ENCODE assay signal across 25 mouse cellular contexts in the genomic region with DNA sequence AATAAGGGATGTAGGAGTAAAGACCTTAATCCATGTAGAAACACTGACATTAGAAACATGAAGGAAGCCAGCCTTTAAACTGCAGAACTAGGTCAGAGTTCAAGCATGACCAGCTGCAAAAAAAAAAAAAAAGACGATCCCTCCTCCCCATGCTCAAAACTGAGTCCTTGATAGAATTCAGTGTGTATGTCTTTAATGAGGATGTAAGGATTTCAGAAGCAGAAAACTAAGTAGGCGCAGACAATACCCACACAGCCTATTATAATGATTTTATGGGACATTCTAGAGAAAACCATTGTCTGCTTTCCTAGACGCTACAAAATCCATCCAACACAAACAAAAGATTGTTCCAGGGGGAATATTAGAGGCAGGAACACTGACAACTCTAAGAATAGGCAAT.
DNase-seq lines count a peak whose midpoint lies in the region; ATAC-seq and TF ChIP-seq lines count a peak whose summit lies in the region.
"Had no signal": no experiment of that assay in that cellular context is flagged by ENCODE, and none has a peak within 500 bp of the region (broad histone marks: within the 10 kb centered on the region; RNA-seq: fewer than 3 reads in every experiment).

No protein-coding gene starts in this region.

- peaks cover 11% of the 10 kb centered on the region for H3K4me1 ChIP-seq in hindbrain, embryonic 12.5 days
- H3K4me1 ChIP-seq in hindbrain, embryonic 16.5 days (ENCODE audit: control insufficient read depth, insufficient read depth, low read depth, low read length): no peaks in the 10 kb centered on the region
- H3K4me1 ChIP-seq in forebrain, embryonic 11.5 days (replicated peaks; ENCODE audit: control insufficient read depth, insufficient read depth, low read length): peaks cover 2% of the 10 kb centered on the region; the same call in 1 of the 2 replicates
- peaks cover 18% of the 10 kb centered on the region for H3K4me1 ChIP-seq in forebrain, embryonic 14.5 days (ENCODE audit: control insufficient read depth, insufficient read depth, low read length)
- H3K4me1 ChIP-seq in midbrain, postnatal 0 days (ENCODE audit: insufficient read depth, low read length): no peaks in the 10 kb centered on the region
- H3K4me1 ChIP-seq: heart, embryonic 15.5 days; intestine, embryonic 15.5 days; liver, embryonic 13.5 days had no signal

- no peak for TF ChIP-seq CTCF in midbrain, postnatal 0 days (IDR thresholded peaks at IDR 0.05)

- H3K9ac ChIP-seq in hindbrain, embryonic 12.5 days: no peak overlapping the region
- no peak overlapping the region for H3K9ac ChIP-seq in hindbrain, embryonic 16.5 days (ENCODE audit: low read depth, low read length)
- no peak overlapping the region for H3K9ac ChIP-seq in forebrain, embryonic 11.5 days (ENCODE audit: low read length)
- H3K9ac ChIP-seq in forebrain, embryonic 14.5 days (ENCODE audit: low read length): no peak overlapping the region
- H3K9ac ChIP-seq in midbrain, postnatal 0 days (replicated peaks; ENCODE audit: low read length, poor library complexity, severe bottlenecking): no peak overlapping the region
- H3K9ac ChIP-seq: heart, embryonic 15.5 days; intestine, embryonic 15.5 days; liver, embryonic 13.5 days had no signal

- no peaks in the 10 kb centered on the region for H3K27me3 ChIP-seq in hindbrain, embryonic 12.5 days
- no peaks in the 10 kb centered on the region for H3K27me3 ChIP-seq in hindbrain, embryonic 16.5 days (replicated peaks; ENCODE audit: control insufficient read depth, insufficient read depth, low read length)
- no peaks in the 10 kb centered on the region for H3K27me3 ChIP-seq in forebrain, embryonic 11.5 days (ENCODE audit: control insufficient read depth, insufficient read depth, low read length)
- no peaks in the 10 kb centered on the region for H3K27me3 ChIP-seq in forebrain, embryonic 14.5 days (replicated peaks; ENCODE audit: control insufficient read depth, insufficient read depth, low read length)
- no peaks in the 10 kb centered on the region for H3K27me3 ChIP-seq in midbrain, postnatal 0 days (ENCODE audit: insufficient read depth, low read length)
- H3K27me3 ChIP-seq: heart, embryonic 15.5 days; intestine, embryonic 15.5 days; liver, embryonic 13.5 days had no signal

- no peak for DNase-seq in forebrain, embryonic 11.5 days (ENCODE audit: low spot score)
- no peak for DNase-seq in forebrain, embryonic 14.5 days (ENCODE audit: low spot score)
- peak; percentile 10 for DNase-seq in midbrain, postnatal 0 days (ENCODE audit: low spot score)
- no peak for DNase-seq in heart, postnatal 10 days
- DNase-seq in kidney, postnatal 14 days: no peak
- no peak for DNase-seq in cerebellum, postnatal 25 days
- DNase-seq: adrenal gland, adult 2 months; cerebellum, adult 11 months; cerebellum, adult 9-11 months; gastrocnemius, adult 2 months; heart, postnatal 4 days; kidney, adult 8-10 months; kidney, postnatal 25 days; liver, embryonic 13.5 days; lung, adult 2 months; lung, postnatal 14 days; thymus, adult 2 months; thymus, postnatal 4 days had no signal

- no peak overlapping the region for H3K4me2 ChIP-seq in hindbrain, embryonic 12.5 days (replicated peaks)
- no peak overlapping the region for H3K4me2 ChIP-seq in hindbrain, embryonic 16.5 days (ENCODE audit: low read length)
- no peak overlapping the region for H3K4me2 ChIP-seq in forebrain, embryonic 11.5 days (ENCODE audit: low read depth, low read length, severe bottlenecking)
- H3K4me2 ChIP-seq in forebrain, embryonic 14.5 days (ENCODE audit: low read length): no peak overlapping the region
- H3K4me2 ChIP-seq in midbrain, postnatal 0 days (ENCODE audit: low read depth, low read length, poor library complexity, severe bottlenecking): no peak overlapping the region
- H3K4me2 ChIP-seq: heart, embryonic 15.5 days; intestine, embryonic 15.5 days; liver, embryonic 13.5 days had no signal

- no peak overlapping the region for H3K4me3 ChIP-seq in hindbrain, embryonic 12.5 days
- no peak overlapping the region for H3K4me3 ChIP-seq in hindbrain, embryonic 16.5 days (ENCODE audit: low read length)
- H3K4me3 ChIP-seq in forebrain, embryonic 11.5 days (ENCODE audit: low read depth, low read length): no peak overlapping the region
- H3K4me3 ChIP-seq in forebrain, embryonic 14.5 days (ENCODE audit: low read depth, low read length): no peak overlapping the region
- H3K4me3 ChIP-seq in midbrain, postnatal 0 days (ENCODE audit: low read depth, low read length): no peak overlapping the region
- H3K4me3 ChIP-seq: embryonic facial prominence, embryonic 10.5 days; gastrocnemius, adult 2 months; heart, embryonic 15.5 days; intestine, embryonic 15.5 days; layer of hippocampus, adult 2 months; liver, embryonic 13.5 days had no signal

- ATAC-seq in hindbrain, embryonic 12.5 days (ENCODE audit: low FRiP score): no peak
- no peak for ATAC-seq in hindbrain, embryonic 16.5 days
- no peak for ATAC-seq in forebrain, embryonic 11.5 days (replicated peaks; ENCODE audit: low FRiP score)
- no peak for ATAC-seq in forebrain, embryonic 14.5 days
- ATAC-seq in midbrain, postnatal 0 days (ENCODE audit: low FRiP score): no peak
- ATAC-seq: intestine, embryonic 15.5 days; Patski had no signal

- intact Hi-C loops in heart, postnatal 10 days (cut with DNase I): no loop called here

- H3K36me3 ChIP-seq in hindbrain, embryonic 12.5 days: no peaks in the 10 kb centered on the region
- no peaks in the 10 kb centered on the region for H3K36me3 ChIP-seq in hindbrain, embryonic 16.5 days (ENCODE audit: control insufficient read depth, insufficient read depth, low read length)
- H3K36me3 ChIP-seq in forebrain, embryonic 11.5 days (ENCODE audit: control insufficient read depth, insufficient read depth, low read length): no peaks in the 10 kb centered on the region
- no peaks in the 10 kb centered on the region for H3K36me3 ChIP-seq in forebrain, embryonic 14.5 days (ENCODE audit: control insufficient read depth, insufficient read depth, low read length)
- no peaks in the 10 kb centered on the region for H3K36me3 ChIP-seq in midbrain, postnatal 0 days (ENCODE audit: insufficient read depth, low read length)
- H3K36me3 ChIP-seq: embryonic facial prominence, embryonic 10.5 days; heart, embryonic 15.5 days; intestine, embryonic 15.5 days; liver, embryonic 13.5 days had no signal

- H3K9me3 ChIP-seq in hindbrain, embryonic 12.5 days (replicated peaks): no peaks in the 10 kb centered on the region
- H3K9me3 ChIP-seq in hindbrain, embryonic 16.5 days (ENCODE audit: control insufficient read depth, low read length): no peaks in the 10 kb centered on the region
- no peaks in the 10 kb centered on the region for H3K9me3 ChIP-seq in forebrain, embryonic 11.5 days (ENCODE audit: control insufficient read depth, low read length)
- no peaks in the 10 kb centered on the region for H3K9me3 ChIP-seq in forebrain, embryonic 14.5 days (replicated peaks; ENCODE audit: control insufficient read depth, low read length)
- H3K9me3 ChIP-seq in midbrain, postnatal 0 days (ENCODE audit: low read length): no peaks in the 10 kb centered on the region
- H3K9me3 ChIP-seq: embryonic facial prominence, embryonic 10.5 days; heart, embryonic 15.5 days; intestine, embryonic 15.5 days; liver, embryonic 13.5 days had no signal

- 30% methylated on average over 3 of the region's 3 CpGs for WGBS in hindbrain, embryonic 12.5 days
- 26% methylated on average over 3 of the region's 3 CpGs for WGBS in hindbrain, embryonic 16.5 days
- WGBS in forebrain, embryonic 11.5 days: 30% methylated on average over 3 of the region's 3 CpGs
- WGBS in forebrain, embryonic 14.5 days: 15% methylated on average over 3 of the region's 3 CpGs
- WGBS in midbrain, postnatal 0 days: 18% methylated on average over 3 of the region's 3 CpGs

- peak overlapping the region; percentile 67 for H3K27ac ChIP-seq in hindbrain, embryonic 12.5 days
- H3K27ac ChIP-seq in hindbrain, embryonic 16.5 days (ENCODE audit: low read depth, low read length): no peak overlapping the region
- peak overlapping the region; percentile 41; the same call in 1 of the 2 replicates for H3K27ac ChIP-seq in forebrain, embryonic 11.5 days (ENCODE audit: low read depth, low read length)
- H3K27ac ChIP-seq in forebrain, embryonic 14.5 days (ENCODE audit: low read depth, low read length): peak overlapping the region; percentile 58; the same call in 1 of the 2 replicates
- no peak overlapping the region for H3K27ac ChIP-seq in midbrain, postnatal 0 days (ENCODE audit: low read depth, low read length)
- H3K27ac ChIP-seq: embryonic facial prominence, embryonic 10.5 days; gastrocnemius, adult 2 months; heart, embryonic 15.5 days; intestine, embryonic 15.5 days; layer of hippocampus, adult 2 months; liver, embryonic 13.5 days had no signal

Comparison
In these comparisons a context has a peak if more than half of its experiments do, and no peak if none do; other contexts are left out.
1. H3K27ac ChIP-seq: peak in hindbrain, embryonic 12.5 days (single experiment), forebrain, embryonic 11.5 days (single experiment) and forebrain, embryonic 14.5 days (single experiment); none in hindbrain, embryonic 16.5 days (single experiment) and midbrain, postnatal 0 days (single experiment).